Mouse (Mus musculus) lung, postnatal 0 days (tissue): Measurements from ENCODE around the gene Mex3d. TPM values are rescaled to one million over a fixed set of nuclear protein-coding genes. Genes with fewer than 3 reads are reported as not detected.
A peak's percentile ranks its signal among the peaks of the same experiment; 100 is the strongest.

Experiments
- ATAC-seq: fragments of 200-750 bp; cut with Nextera tagmentation; 2 replicates; pipeline ENCODE4 v1.8.0; 2017; ENCODE audit warnings: moderate library complexity
- DNase-seq: peaks from one replicate; pipeline ENCODE4 v3.0.0-alpha.2; 2016; ENCODE audit warnings: low spot score
- H3K27ac ChIP-seq: fragments of 300-500 bp; sonication (generic); 2 replicates; pipeline ENCODE4 v1.5.1; 2014; ENCODE audit warnings: antibody characterized with exemption, mild to moderate bottlenecking, low read length, mixed read lengths
- H3K27me3 ChIP-seq: fragments of 300-500 bp; sonication (generic); replicated peaks from 2 replicates; pipeline ENCODE4 v1.6.1; 2014; ENCODE audit warnings: low read length, mixed read lengths; ENCODE audit not compliant: insufficient read depth
- H3K36me3 ChIP-seq: fragments of 300-500 bp; sonication (generic); 2 replicates; pipeline ENCODE4 v1.6.1; 2014; ENCODE audit warnings: low read length, mixed read lengths; ENCODE audit not compliant: insufficient read depth
- H3K4me1 ChIP-seq: fragments of 300-500 bp; sonication (generic); 2 replicates; pipeline ENCODE4 v1.6.1; 2014; ENCODE audit warnings: antibody characterized with exemption, low read depth, low read length, mixed read lengths; ENCODE audit not compliant: insufficient read depth
- H3K4me2 ChIP-seq: fragments of 300-500 bp; sonication (generic); replicated peaks from 2 replicates; pipeline ENCODE4 v1.6.1; 2014; ENCODE audit warnings: low read depth, mild to moderate bottlenecking, low read length, moderate library complexity, mixed read lengths
- H3K4me3 ChIP-seq: fragments of 300-500 bp; sonication (generic); 2 replicates; pipeline ENCODE4 v1.5.1; 2014; ENCODE audit warnings: low read depth, low read length
- H3K9ac ChIP-seq: fragments of 300-500 bp; sonication (generic); replicated peaks from 2 replicates; pipeline ENCODE4 v1.6.1; 2014; ENCODE audit warnings: low read depth, mild to moderate bottlenecking
- H3K9me3 ChIP-seq: fragments of 300-500 bp; sonication (generic); 2 replicates; pipeline ENCODE4 v1.6.1; 2016; ENCODE audit warnings: low read length, mixed read lengths
- CTCF ChIP-seq: IDR thresholded peaks from 2 replicates; pipeline ENCODE4 v1.5.1; 2016; ENCODE audit warnings: antibody characterized with exemption, mild to moderate bottlenecking
- EP300 ChIP-seq: IDR thresholded peaks from 2 replicates; pipeline ENCODE4 v1.6.1; 2016; ENCODE audit warnings: antibody characterized with exemption, mild to moderate bottlenecking, control low read depth
- WGBS: fragments of 180-500 bp; shearing (Covaris S2); extraction: QIAGEN DNeasy Blood & Tissue Kit; methylation state at CpG from one replicate; pipeline ENCODE4 v1.1.7; 2014; 5-methylcytosine and 5-hydroxymethylcytosine counted together
- polyA plus RNA-seq: library from polyadenylated mRNA; unstranded; fragments of >200 nt; fragmentation: Nextera tagmentation; extraction: Ambion mirVana; gene quantifications from 2 replicates; pipeline ENCODE4 v1.2.1, GENCODE M21; 2015

Mex3d gene
- polyA plus RNA-seq, 1 experiment from 2014 or later: 6.0 TPM

- peaks cover 18% of the 10 kb centered on the region; the same call in 1 of the 2 replicates for H3K36me3 ChIP-seq
- H3K27me3 ChIP-seq: no peaks in the 10 kb centered on the region
- TF ChIP-seq CTCF: no peak
- no peak overlapping the region for H3K27ac ChIP-seq
- no peak for DNase-seq
- ATAC-seq: no peak
- H3K4me1 ChIP-seq: peaks cover 6% of the 10 kb centered on the region; the same call in 1 of the 2 replicates
- WGBS: 75% methylated on average over 9 of the region's 9 CpGs
- no peak overlapping the region for H3K9ac ChIP-seq
- H3K4me3 ChIP-seq: no peak overlapping the region
- no peaks in the 10 kb centered on the region for H3K9me3 ChIP-seq
- H3K4me2 ChIP-seq: no peak overlapping the region
These were observed 3.2 kb upstream of the Mex3d start for GRCm38 (mm10) chr10:80390697-80391096.

- no peaks in the 10 kb centered on the region for H3K9me3 ChIP-seq
- no peaks in the 10 kb centered on the region for H3K27me3 ChIP-seq
- ATAC-seq: no peak
- peaks cover 10% of the 10 kb centered on the region; the same call in 1 of the 2 replicates for H3K36me3 ChIP-seq
- TF ChIP-seq EP300: no peak
- no peak for TF ChIP-seq CTCF
- H3K9ac ChIP-seq: no peak overlapping the region
- no peak overlapping the region for H3K4me2 ChIP-seq
- WGBS: 51% methylated on average over 4 of the region's 4 CpGs
- no peak overlapping the region for H3K4me3 ChIP-seq
- no peak overlapping the region for H3K27ac ChIP-seq
- no peak for DNase-seq
- peaks cover 17% of the 10 kb centered on the region; the same call in 1 of the 2 replicates for H3K4me1 ChIP-seq
These were observed 1.8 kb upstream of the Mex3d start for GRCm38 (mm10) chr10:80389185-80389708.

- Histone ChIP-seq H3K27ac (no peak overlapping the region), H3K9me3 (no peaks in the 10 kb centered on the region), H3K4me3 (no peak overlapping the region), H3K36me3 (peaks cover 10% of the 10 kb centered on the region; the same call in 1 of the 2 replicates), H3K9ac (no peak overlapping the region), H3K4me1 (peaks cover 20% of the 10 kb centered on the region; the same call in 1 of the 2 replicates), H3K4me2 (no peak overlapping the region), H3K27me3 (no peaks in the 10 kb centered on the region)
- 21% methylated on average over 2 of the region's 2 CpGs for WGBS
- no peak for DNase-seq
- no peak for ATAC-seq
- TF ChIP-seq CTCF (no peak), EP300 (no peak)
These were observed 1.3 kb upstream of the Mex3d start for GRCm38 (mm10) chr10:80388731-80389130.

GRCm38 (mm10) chr10:80386735-80387471 is 556 bp downstream of the Mex3d start:
- peaks cover 20% of the 10 kb centered on the region; the same call in 1 of the 2 replicates for H3K4me1 ChIP-seq
- peak overlapping the region; percentile 78 for H3K9ac ChIP-seq
- ATAC-seq (peak; percentile 18), DNase-seq (no peak)
- no peak for TF ChIP-seq EP300
- TF ChIP-seq CTCF: no peak
- H3K4me3 ChIP-seq: peak overlapping the region; percentile 79
- no peaks in the 10 kb centered on the region for H3K27me3 ChIP-seq
- peaks cover 6% of the 10 kb centered on the region; the same call in 1 of the 2 replicates for H3K36me3 ChIP-seq
- H3K27ac ChIP-seq: peak overlapping the region; percentile 76
- H3K9me3 ChIP-seq: no peaks in the 10 kb centered on the region
- 2% methylated on average over 56 of the region's 94 CpGs for WGBS
- peak overlapping the region; percentile 92 for H3K4me2 ChIP-seq

- Histone ChIP-seq H3K27me3 (no peaks in the 10 kb centered on the region), H3K27ac (peak overlapping the region; percentile 76), H3K4me2 (peak overlapping the region; percentile 92), H3K9me3 (no peaks in the 10 kb centered on the region), H3K36me3 (peaks cover 13% of the 10 kb centered on the region; the same call in 1 of the 2 replicates), H3K9ac (peak overlapping the region; percentile 78), H3K4me1 (peaks cover 20% of the 10 kb centered on the region; the same call in 1 of the 2 replicates), H3K4me3 (peak overlapping the region; percentile 79)
- WGBS: 3% methylated on average over 34 of the region's 34 CpGs
- DNase-seq: peak; percentile 75
- ATAC-seq: peak; percentile 45
- TF ChIP-seq CTCF (no peak), EP300 (no peak)
These were observed 1.4 kb downstream of the Mex3d start for GRCm38 (mm10) chr10:80385811-80386734.

- Histone ChIP-seq H3K27ac (no peak overlapping the region), H3K9me3 (no peaks in the 10 kb centered on the region), H3K4me2 (peak overlapping the region; percentile 92), H3K36me3 (peaks cover 19% of the 10 kb centered on the region; the same call in 1 of the 2 replicates), H3K27me3 (no peaks in the 10 kb centered on the region), H3K9ac (peak overlapping the region; percentile 78; the same call in 1 of the 2 replicates), H3K4me3 (peak overlapping the region; percentile 79), H3K4me1 (peaks cover 20% of the 10 kb centered on the region; the same call in 1 of the 2 replicates)
- TF ChIP-seq EP300 (no peak), CTCF (no peak)
- WGBS: 13% methylated on average over 7 of the region's 7 CpGs
- ATAC-seq: no peak
- DNase-seq: no peak
These were observed 2.1 kb downstream of the Mex3d start for GRCm38 (mm10) chr10:80385310-80385709.
